Mouse (Mus musculus) thymus, adult 2 months (tissue): Measurements from ENCODE around the gene Aven. TPM values are rescaled to one million over a fixed set of nuclear protein-coding genes. Genes with fewer than 3 reads are reported as not detected.

Source experiments
- DNase-seq: peaks from one replicate; pipeline ENCODE4 v3.0.0; 2021
- H3K27ac ChIP-seq: fragments of 200-500 bp; 2 replicates; pipeline ENCODE4 v1.5.1; 2012; ENCODE audit warnings: low read length, control low read depth; ENCODE audit not compliant: control insufficient read depth, insufficient read depth
- H3K27me3 ChIP-seq: fragments of 200-500 bp; 2 replicates; pipeline ENCODE4 v1.6.1; 2012; ENCODE audit warnings: mild to moderate bottlenecking, low read length, moderate library complexity, mixed read lengths; ENCODE audit not compliant: control insufficient read depth, insufficient read depth
- H3K36me3 ChIP-seq: fragments of 200-500 bp; 2 replicates; pipeline ENCODE4 v1.6.1; 2012; ENCODE audit warnings: mild to moderate bottlenecking, low read length, moderate library complexity; ENCODE audit not compliant: control insufficient read depth, insufficient read depth
- H3K4me1 ChIP-seq: fragments of 200-500 bp; replicated peaks from 2 replicates; pipeline ENCODE4 v1.6.1; 2012; ENCODE audit warnings: low read length; ENCODE audit not compliant: control insufficient read depth, insufficient read depth
- H3K4me3 ChIP-seq: fragments of 200-500 bp; 2 replicates; pipeline ENCODE4 v1.5.1; 2012; ENCODE audit warnings: mild to moderate bottlenecking, low read length, control low read depth, moderate library complexity; ENCODE audit not compliant: control insufficient read depth, insufficient read depth
- CTCF ChIP-seq: fragments of 200-500 bp; IDR thresholded peaks from 2 replicates; pipeline ENCODE4 v1.5.1; 2012; ENCODE audit warnings: mild to moderate bottlenecking, control low read depth, low read length, moderate library complexity, borderline replicate concordance; ENCODE audit not compliant: control insufficient read depth, poor library complexity, insufficient read depth; ENCODE audit errors: extremely low read depth
- POLR2A ChIP-seq: fragments of 200-500 bp; IDR thresholded peaks from 2 replicates; pipeline ENCODE4 v1.6.1; 2012; ENCODE audit warnings: mild to moderate bottlenecking, low read length, control low read depth, moderate library complexity; ENCODE audit not compliant: control insufficient read depth, poor library complexity, insufficient read depth; ENCODE audit errors: extremely low read depth
- WGBS: fragments of 180-500 bp; shearing (Covaris S2); methylation state at CpG from one replicate; pipeline ENCODE4 v1.1.7; 2018; 5-methylcytosine and 5-hydroxymethylcytosine counted together
- polyA plus RNA-seq: library from polyadenylated mRNA; depleted of rRNA; stranded (reverse); fragments of >200 nt; gene quantifications from 2 replicates; pipeline ENCODE4 v1.2.3, GENCODE M21; 2012

Gene Aven
- polyA plus RNA-seq, 1 experiment = 5.9 TPM

DNA sequence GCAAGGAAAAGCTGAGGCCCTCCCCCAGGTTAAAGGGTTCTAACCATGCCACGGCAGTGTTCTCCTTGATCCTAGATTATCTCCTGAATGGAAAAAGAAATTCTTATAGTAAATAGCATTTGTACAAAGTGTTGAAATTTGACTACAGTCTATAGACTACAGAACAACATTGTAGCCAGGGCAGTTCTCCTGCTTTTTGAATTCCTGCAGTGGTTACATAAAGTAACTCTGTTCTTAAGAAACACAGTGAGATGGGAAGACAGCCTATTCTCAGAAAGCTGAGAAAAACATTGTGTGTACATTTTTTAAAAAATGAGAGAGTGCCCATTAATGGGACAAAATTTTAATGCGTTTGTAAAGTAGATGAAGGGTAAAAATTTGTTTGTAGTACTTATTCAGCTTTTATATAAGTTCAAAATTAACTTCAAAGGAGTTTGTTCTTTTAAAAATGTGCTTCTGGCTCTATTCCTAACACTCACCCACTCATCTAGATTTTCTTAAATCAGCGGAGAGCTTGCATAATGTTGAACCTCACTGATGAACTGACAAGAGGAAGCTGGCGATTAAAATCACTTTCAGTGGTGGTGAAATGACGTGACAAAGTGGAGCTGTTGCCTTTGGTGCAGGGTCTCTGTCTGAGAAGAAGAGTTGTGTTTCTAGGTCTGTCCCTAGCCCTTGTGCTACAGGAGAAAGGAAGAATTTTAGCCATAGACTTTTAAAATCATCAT lies 17.6 kb upstream of the Aven start:
- Histone ChIP-seq H3K27me3 (no peaks in the 10 kb centered on the region), H3K4me1 (no peaks in the 10 kb centered on the region), H3K27ac (no peak overlapping the region), H3K36me3 (no peaks in the 10 kb centered on the region), H3K4me3 (no peak overlapping the region)
- 64% methylated on average over 5 of the region's 5 CpGs for WGBS
- no peak for TF ChIP-seq POLR2A
- no peak for TF ChIP-seq CTCF
- no peak for DNase-seq

DNA sequence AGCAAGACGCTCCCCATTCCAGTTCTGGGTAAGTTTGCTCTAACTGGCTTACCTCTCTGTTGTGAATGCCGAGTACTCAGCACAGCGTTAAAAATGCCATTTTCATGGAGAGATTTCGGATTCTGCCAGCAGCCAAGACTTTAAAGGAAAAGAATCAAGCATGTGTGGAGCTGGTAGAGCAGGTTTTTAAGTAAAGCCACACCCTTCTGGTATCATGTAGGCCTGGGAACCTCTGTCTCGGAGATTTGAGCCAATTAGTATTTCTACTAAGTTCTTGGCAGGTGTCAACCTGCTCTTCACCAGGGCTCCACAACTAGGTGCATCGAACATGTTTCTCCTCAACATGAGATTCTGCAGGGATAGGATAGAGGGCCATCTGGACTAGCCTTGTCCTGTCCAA lies 16.2 kb upstream of the Aven start:
- Histone ChIP-seq H3K27ac (no peak overlapping the region), H3K27me3 (no peaks in the 10 kb centered on the region), H3K4me3 (no peak overlapping the region), H3K4me1 (no peaks in the 10 kb centered on the region), H3K36me3 (no peaks in the 10 kb centered on the region)
- DNase-seq = no peak
- 91% methylated on average over 6 of the region's 6 CpGs for WGBS
- TF ChIP-seq POLR2A (no peak), CTCF (no peak)

DNA sequence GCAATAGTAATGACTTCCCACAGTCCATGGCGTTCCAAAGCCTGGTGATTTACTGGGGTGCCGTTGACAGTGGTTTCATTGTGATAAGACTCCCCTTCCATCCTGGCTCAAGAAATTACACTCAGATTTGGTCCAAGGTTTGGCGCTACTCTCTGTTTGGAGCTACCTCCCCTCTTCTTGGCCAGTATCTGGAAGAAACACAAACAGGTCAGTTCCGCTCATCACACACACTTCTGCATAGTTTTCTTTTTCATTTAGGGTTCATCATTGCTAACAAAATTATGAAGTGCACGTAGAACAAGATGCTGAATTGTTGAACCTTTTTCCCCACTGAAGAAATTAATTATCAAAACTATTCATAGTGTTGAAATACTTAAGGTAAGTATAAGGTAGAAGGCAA lies 12.1 kb upstream of the Aven start, which contains the start of gene Chrm5:
TSS of gene Chrm5 (minus strand) at position 101 of the 400 bp plus-strand sequence.
- no peak for TF ChIP-seq POLR2A
- no peak for TF ChIP-seq CTCF
- Histone ChIP-seq H3K27me3 (no peaks in the 10 kb centered on the region), H3K4me3 (no peak within 1 kb of the TSS), H3K36me3 (no peaks in the 10 kb centered on the region), H3K4me1 (no peaks in the 10 kb centered on the region), H3K27ac (no peak within 1 kb of the TSS)
- WGBS = 92% methylated on average over 5 of the region's 5 CpGs
- DNase-seq = no peak

DNA sequence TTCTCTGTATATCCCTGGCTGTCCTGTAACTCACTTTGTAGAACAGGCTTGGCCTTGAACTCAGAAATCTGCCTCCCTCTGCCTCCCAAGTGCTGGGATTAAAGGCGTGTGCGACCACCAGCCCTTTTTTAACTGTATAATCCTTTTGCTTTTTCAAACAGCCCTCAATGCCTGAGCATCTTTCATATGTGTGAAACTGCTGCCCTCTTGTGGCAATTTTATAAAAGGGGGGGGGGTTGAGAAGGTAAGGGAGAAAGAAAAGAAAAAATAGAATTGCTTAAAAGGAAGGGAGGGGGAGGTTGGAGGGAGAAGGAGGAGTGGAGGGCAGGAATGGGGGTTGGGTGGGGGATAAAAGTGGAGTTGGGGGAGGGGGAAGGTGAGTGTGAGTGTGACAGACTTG lies 11.2 kb upstream of the Aven start:
- H3K27ac ChIP-seq = no peak overlapping the region
- H3K4me3 ChIP-seq = no peak overlapping the region
- TF ChIP-seq CTCF = no peak
- TF ChIP-seq POLR2A = no peak
- H3K27me3 ChIP-seq = no peaks in the 10 kb centered on the region
- H3K36me3 ChIP-seq = no peaks in the 10 kb centered on the region
- no peaks in the 10 kb centered on the region for H3K4me1 ChIP-seq
- peak; percentile 9 for DNase-seq
- WGBS = 4% methylated on average over 2 of the region's 2 CpGs

DNA sequence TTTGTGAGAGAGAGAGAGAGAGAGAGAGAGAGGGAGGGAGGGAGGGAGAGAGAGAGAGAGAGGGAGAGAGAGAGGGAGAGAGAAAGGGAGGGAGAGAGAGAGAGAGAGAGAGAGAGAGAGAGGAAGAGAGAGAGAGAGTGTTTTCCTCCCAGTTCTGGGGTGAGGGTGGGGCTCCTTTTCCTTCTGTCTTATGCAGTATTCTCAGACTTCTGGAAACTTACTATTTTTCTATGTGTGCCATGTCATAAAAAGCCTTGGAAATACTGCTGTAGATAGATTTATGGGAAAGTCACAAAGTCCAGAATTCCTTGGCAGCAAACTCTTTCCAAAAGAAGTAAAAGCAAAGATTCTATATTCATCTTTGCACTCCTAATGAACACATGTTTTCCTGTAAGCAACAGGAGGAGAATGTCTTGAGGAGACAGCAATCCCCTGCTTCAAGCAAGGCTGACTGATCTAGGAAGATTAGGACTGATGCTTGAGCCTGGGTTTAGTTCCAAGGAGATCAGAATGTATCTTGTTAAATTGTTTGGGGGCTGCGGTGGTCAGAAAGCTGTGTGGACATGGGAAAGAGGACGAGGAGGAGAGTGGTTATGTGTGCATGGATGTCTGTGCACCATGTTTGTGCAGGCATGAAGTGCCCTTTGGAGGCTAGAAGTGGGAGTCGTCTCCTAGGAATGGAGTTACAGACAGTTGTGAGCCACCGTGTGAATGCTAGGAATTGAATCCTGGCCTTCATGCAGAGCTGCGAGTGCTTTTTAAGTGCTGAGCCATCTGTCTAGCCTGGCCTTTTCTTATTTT lies 10.0 kb upstream of the Aven start:
- TF ChIP-seq POLR2A = no peak
- TF ChIP-seq CTCF = no peak
- Histone ChIP-seq H3K27me3 (no peaks in the 10 kb centered on the region), H3K27ac (no peak overlapping the region), H3K36me3 (no peaks in the 10 kb centered on the region), H3K4me1 (no peaks in the 10 kb centered on the region), H3K4me3 (no peak overlapping the region)
- WGBS = 88% methylated on average over 5 of the region's 5 CpGs
- DNase-seq = no peak

DNA sequence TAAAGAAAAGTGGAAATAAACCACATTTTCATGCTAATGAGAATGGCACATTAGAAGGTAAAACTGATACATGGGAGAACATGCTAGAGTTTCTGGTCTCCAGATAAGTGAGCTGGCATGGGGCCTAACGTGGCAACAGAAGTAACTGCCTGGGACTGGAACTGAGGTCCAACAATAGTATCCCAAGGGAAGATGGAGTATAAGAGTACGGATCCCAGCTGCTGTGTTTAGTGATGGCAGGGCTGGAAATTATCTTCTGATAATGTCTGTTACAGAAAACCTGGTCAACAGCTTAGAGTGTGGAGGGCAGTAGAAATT lies 9.5 kb upstream of the Aven start:
- no peak for DNase-seq
- Histone ChIP-seq H3K27me3 (no peaks in the 10 kb centered on the region), H3K4me1 (no peaks in the 10 kb centered on the region), H3K36me3 (no peaks in the 10 kb centered on the region), H3K27ac (no peak overlapping the region), H3K4me3 (no peak overlapping the region)
- TF ChIP-seq CTCF = no peak
- TF ChIP-seq POLR2A = no peak
- WGBS = 83% methylated on average over 2 of the region's 2 CpGs
